Mouse (Mus musculus) cerebellum, adult 2 months (tissue): ENCODE data around the gene Slc35b4. TPM values are rescaled to one million over a fixed set of nuclear protein-coding genes. Genes with fewer than 3 reads are reported as not detected.

Source experiments
- DNase-seq, 2 experiments: peaks; one replicate each; pipeline ENCODE4 v3.0.0; 2021
- H3K27ac ChIP-seq: fragments of 200-500 bp; 2 replicates; pipeline ENCODE4 v1.5.1; 2012; ENCODE audit warnings: low read length, control low read depth, inconsistent platforms; ENCODE audit not compliant: insufficient read depth
- H3K27me3 ChIP-seq: fragments of 200-500 bp; 2 replicates; pipeline ENCODE4 v1.6.1; 2012; ENCODE audit warnings: inconsistent platforms, mild to moderate bottlenecking, low read length, moderate library complexity; ENCODE audit not compliant: control insufficient read depth, insufficient read depth
- H3K4me1 ChIP-seq: fragments of 200-500 bp; 2 replicates; pipeline ENCODE4 v1.6.1; 2011; ENCODE audit warnings: low read length; ENCODE audit not compliant: control insufficient read depth, insufficient read depth
- H3K4me3 ChIP-seq: fragments of 200-500 bp; replicated peaks from 2 replicates; pipeline ENCODE3; 2011; ENCODE audit warnings: mild to moderate bottlenecking, low read depth, low read length, control low read depth; ENCODE audit not compliant: insufficient read depth
- CTCF ChIP-seq: fragments of 200-500 bp; IDR thresholded peaks from 2 replicates; pipeline ENCODE4 v1.5.1; 2011; ENCODE audit warnings: low read depth, mild to moderate bottlenecking, control low read depth, low read length, moderate library complexity, borderline replicate concordance; ENCODE audit not compliant: insufficient read depth
- POLR2A ChIP-seq: fragments of 200-500 bp; IDR thresholded peaks from 2 replicates; pipeline ENCODE4 v1.6.1; 2011; ENCODE audit warnings: low read length, control low read depth, borderline replicate concordance; ENCODE audit not compliant: insufficient read depth
- WGBS: fragments of 180-500 bp; shearing (Covaris S2); methylation state at CpG from one replicate; pipeline ENCODE4 v1.1.7; 2018; 5-methylcytosine and 5-hydroxymethylcytosine counted together
- polyA plus RNA-seq: library from polyadenylated mRNA; depleted of rRNA; stranded (reverse); fragments of >200 nt; gene quantifications from 2 replicates; pipeline ENCODE4 v1.2.3, GENCODE M21; 2012

The Slc35b4 gene
- polyA plus RNA-seq, 1 experiment, result 46.4 TPM

GRCm38 (mm10) chr6:34162607-34163006 is 14.3 kb downstream of the Slc35b4 start:
- H3K4me3 ChIP-seq, result no peak overlapping the region
- no peak for TF ChIP-seq CTCF
- no peak for TF ChIP-seq POLR2A
- WGBS, result 70% methylated on average over 2 of the region's 2 CpGs
- no peak for DNase-seq
- H3K27me3 ChIP-seq, result no peaks in the 10 kb centered on the region
- H3K27ac ChIP-seq, result no peak overlapping the region
- H3K4me1 ChIP-seq, result no peaks in the 10 kb centered on the region

GRCm38 (mm10) chr6:34161511-34161910 is 15.4 kb downstream of the Slc35b4 start:
- TF ChIP-seq POLR2A (no peak), CTCF (no peak)
- no peak for DNase-seq
- Histone ChIP-seq H3K27me3 (no peaks in the 10 kb centered on the region), H3K27ac (no peak overlapping the region), H3K4me3 (no peak overlapping the region), H3K4me1 (no peaks in the 10 kb centered on the region)
- 92% methylated on average over 7 of the region's 7 CpGs for WGBS

GRCm38 (mm10) chr6:34160816-34161310 is 16.0 kb downstream of the Slc35b4 start:
- DNase-seq, result no peak
- WGBS, result 94% methylated on average over 7 of the region's 7 CpGs
- Histone ChIP-seq H3K4me3 (no peak overlapping the region), H3K4me1 (no peaks in the 10 kb centered on the region), H3K27ac (no peak overlapping the region), H3K27me3 (no peaks in the 10 kb centered on the region)
- TF ChIP-seq POLR2A, result no peak

GRCm38 (mm10) chr6:34159998-34160815 is 16.7 kb downstream of the Slc35b4 start:
- Histone ChIP-seq H3K4me3 (no peak overlapping the region), H3K27ac (no peak overlapping the region), H3K4me1 (no peaks in the 10 kb centered on the region), H3K27me3 (no peaks in the 10 kb centered on the region)
- no peak for DNase-seq
- WGBS, result 77% methylated on average over 23 of the region's 23 CpGs
- TF ChIP-seq CTCF (no peak), POLR2A (no peak)

GRCm38 (mm10) chr6:34156841-34157748 is 19.8 kb downstream of the Slc35b4 start:
- TF ChIP-seq CTCF (no peak), POLR2A (no peak)
- Histone ChIP-seq H3K27ac (no peak overlapping the region), H3K27me3 (no peaks in the 10 kb centered on the region), H3K4me3 (no peak overlapping the region), H3K4me1 (no peaks in the 10 kb centered on the region)
- WGBS, result 85% methylated on average over 14 of the region's 14 CpGs
- no peak for DNase-seq

GRCm38 (mm10) chr6:34156057-34156456 is 20.9 kb downstream of the Slc35b4 start:
- no peak overlapping the region for H3K4me3 ChIP-seq
- no peaks in the 10 kb centered on the region for H3K27me3 ChIP-seq

GRCm38 (mm10) chr6:34155137-34155804 is 21.6 kb downstream of the Slc35b4 start:
- WGBS, result 90% methylated on average over 15 of the region's 15 CpGs
- Histone ChIP-seq H3K4me1 (no peaks in the 10 kb centered on the region), H3K27ac (no peak overlapping the region), H3K4me3 (no peak overlapping the region), H3K27me3 (no peaks in the 10 kb centered on the region)
- TF ChIP-seq CTCF (no peak), POLR2A (no peak)
- no peak for DNase-seq

More at GRCm38 (mm10) chr6:34156057-34156456, 20.9 kb downstream of the Slc35b4 start:
- DNase-seq, result no peak
- no peaks in the 10 kb centered on the region for H3K4me1 ChIP-seq
- WGBS, result 62% methylated on average over 5 of the region's 5 CpGs
- no peak overlapping the region for H3K27ac ChIP-seq
- TF ChIP-seq POLR2A, result no peak
- no peak for TF ChIP-seq CTCF
